In genomic region chr6:38048800-38049561, GRCm38 (mm10) we compare ENCODE assay signal across 11 mouse cellular contexts. TPM values are rescaled to one million over a fixed set of nuclear protein-coding genes. Genes with fewer than 3 reads are reported as not detected.
DNase-seq lines count a peak whose midpoint lies in the region; ATAC-seq lines count a peak whose summit lies in the region.
"Had no signal": no experiment of that assay in that cellular context is flagged by ENCODE, and none has a peak within 500 bp of the region (broad histone marks: within the 10 kb centered on the region; RNA-seq: fewer than 3 reads in every experiment).

No protein-coding gene starts in this region.

- ATAC-seq in hindbrain, embryonic 11.5 days (ENCODE audit: low FRiP score) = no peak
- ATAC-seq in hindbrain, embryonic 16.5 days = no peak
- peak; percentile 43 for ATAC-seq in CD4-positive, CD25-positive, alpha-beta regulatory T cell, adult 4 months
- no peak for ATAC-seq in limb, embryonic 12.5 days (ENCODE audit: insufficient number of reproducible peaks, insufficient read depth, low FRiP score, low TSS enrichment, low read depth)

- no peak overlapping the region for H3K4me2 ChIP-seq in hindbrain, embryonic 11.5 days (replicated peaks; ENCODE audit: low read depth, low read length)
- H3K4me2 ChIP-seq in hindbrain, embryonic 16.5 days (ENCODE audit: low read length) = no peak overlapping the region
- H3K4me2 ChIP-seq in limb, embryonic 12.5 days = no peak overlapping the region
- H3K4me2 ChIP-seq: hindbrain, embryonic 15.5 days had no signal

- H3K27ac ChIP-seq in hindbrain, embryonic 11.5 days (ENCODE audit: low read depth, low read length) = no peak overlapping the region
- H3K27ac ChIP-seq in hindbrain, embryonic 16.5 days (ENCODE audit: low read depth, low read length) = no peak overlapping the region
- 0 out of 2 replicates have a peak overlapping the region, but pooled peaks have one; percentile 45 for H3K27ac ChIP-seq in limb, embryonic 12.5 days
- H3K27ac ChIP-seq: hindbrain, embryonic 15.5 days; macrophage had no signal

- H3K9me3 ChIP-seq in hindbrain, embryonic 11.5 days (ENCODE audit: control insufficient read depth, low read length) = no peaks in the 10 kb centered on the region
- H3K9me3 ChIP-seq in hindbrain, embryonic 16.5 days (ENCODE audit: control insufficient read depth, low read length) = no peaks in the 10 kb centered on the region
- H3K9me3 ChIP-seq in limb, embryonic 12.5 days = 0 out of 2 replicates have a peak, but pooled peaks cover 5% of the 10 kb centered on the region
- H3K9me3 ChIP-seq: hindbrain, embryonic 15.5 days had no signal

- H3K4me3 ChIP-seq in hindbrain, embryonic 11.5 days (ENCODE audit: low read depth, low read length) = no peak overlapping the region
- no peak overlapping the region for H3K4me3 ChIP-seq in hindbrain, embryonic 16.5 days (ENCODE audit: low read length)
- no peak overlapping the region for H3K4me3 ChIP-seq in limb, embryonic 12.5 days (replicated peaks)
- H3K4me3 ChIP-seq: hindbrain, embryonic 15.5 days had no signal

- DNase-seq in hindbrain, embryonic 11.5 days (ENCODE audit: low spot score) = peak; percentile 15
- DNase-seq in forelimb bud, embryonic 11.5 days (ENCODE audit: low read depth, low spot score) = peak; percentile 28
- no peak for DNase-seq in frontal cortex, postnatal 36 days (ENCODE audit: low spot score in 2 of 2)
- DNase-seq in cerebellum, adult 11 months = no peak
- no peak for DNase-seq in left cerebral cortex, adult 11 months (ENCODE audit: low spot score)
- DNase-seq: thymus, postnatal 36 days had no signal

- 55% methylated on average over 6 of the region's 6 CpGs for WGBS in hindbrain, embryonic 11.5 days
- 56% methylated on average over 6 of the region's 6 CpGs for WGBS in hindbrain, embryonic 16.5 days
- 53% methylated on average over 6 of the region's 6 CpGs for WGBS in limb, embryonic 12.5 days

- H3K27me3 ChIP-seq in hindbrain, embryonic 11.5 days (ENCODE audit: control insufficient read depth, insufficient read depth, low read length) = no peaks in the 10 kb centered on the region
- no peaks in the 10 kb centered on the region for H3K27me3 ChIP-seq in hindbrain, embryonic 16.5 days (replicated peaks; ENCODE audit: control insufficient read depth, insufficient read depth, low read length)
- H3K27me3 ChIP-seq in limb, embryonic 12.5 days = no peaks in the 10 kb centered on the region
- H3K27me3 ChIP-seq: hindbrain, embryonic 15.5 days had no signal

- H3K9ac ChIP-seq in hindbrain, embryonic 11.5 days (ENCODE audit: low read depth, low read length) = no peak overlapping the region
- H3K9ac ChIP-seq in hindbrain, embryonic 16.5 days (ENCODE audit: low read depth, low read length) = no peak overlapping the region
- no peak overlapping the region for H3K9ac ChIP-seq in limb, embryonic 12.5 days (replicated peaks)
- H3K9ac ChIP-seq: hindbrain, embryonic 15.5 days had no signal

- no peaks in the 10 kb centered on the region for H3K4me1 ChIP-seq in hindbrain, embryonic 11.5 days (replicated peaks; ENCODE audit: control insufficient read depth, insufficient read depth, low read length)
- H3K4me1 ChIP-seq in hindbrain, embryonic 16.5 days (ENCODE audit: control insufficient read depth, insufficient read depth, low read depth, low read length) = no peaks in the 10 kb centered on the region
- H3K4me1 ChIP-seq in limb, embryonic 12.5 days (replicated peaks) = peaks cover 39% of the 10 kb centered on the region
- H3K4me1 ChIP-seq: hindbrain, embryonic 15.5 days had no signal

- H3K36me3 ChIP-seq in hindbrain, embryonic 11.5 days (ENCODE audit: control insufficient read depth, insufficient read depth, low read length) = no peaks in the 10 kb centered on the region
- no peaks in the 10 kb centered on the region for H3K36me3 ChIP-seq in hindbrain, embryonic 16.5 days (ENCODE audit: control insufficient read depth, insufficient read depth, low read length)
- H3K36me3 ChIP-seq in limb, embryonic 12.5 days = no peaks in the 10 kb centered on the region
- H3K36me3 ChIP-seq: hindbrain, embryonic 15.5 days had no signal

RNA-seq across cellular contexts. Expression of gene Svopl, which starts 2.2 kb away (rescaled TPM):
- polyA plus RNA-seq in hindbrain, embryonic 11.5 days (2014; fragmentation: Nextera tagmentation; extraction: Ambion mirVana) = 2.6 and 3.4 TPM in 2 replicates
- polyA plus RNA-seq in hindbrain, embryonic 16.5 days (2015; fragmentation: Nextera tagmentation; extraction: Ambion mirVana) = 1.4 and 1.5 TPM in 2 replicates
- polyA plus RNA-seq in CD4-positive, CD25-positive, alpha-beta regulatory T cell, adult 4 months (2017; shearing (Covaris generic)) = under 1 TPM in 1 of 2 experiments, not detected in 1; 0.24 TPM
- 7.5 and 8.0 TPM in 2 replicates for polyA plus RNA-seq in limb, embryonic 12.5 days (2016; fragmentation: Nextera tagmentation; extraction: Ambion mirVana)
- polyA plus RNA-seq: macrophage had no signal

Comparison
In these comparisons a context has a peak if more than half of its experiments do, and no peak if none do; other contexts are left out.
1. DNase-seq: peak in hindbrain, embryonic 11.5 days (single experiment) and forelimb bud, embryonic 11.5 days (single experiment); none in frontal cortex, postnatal 36 days (0 of 2), cerebellum, adult 11 months (single experiment) and left cerebral cortex, adult 11 months (single experiment).